Mouse (Mus musculus) frontal cortex, adult 2 months (tissue): ENCODE data around the gene Ythdf1. TPM values are rescaled to one million over a fixed set of nuclear protein-coding genes. Genes with fewer than 3 reads are reported as not detected.

Experiments
- DNase-seq, 2 experiments: peaks; one replicate each; pipeline ENCODE4 v3.0.0; 2022; ENCODE audit warnings: low spot score in 1 of 2; ENCODE audit errors: extremely low spot score in 1 of 2
- polyA plus RNA-seq: library from polyadenylated mRNA; depleted of rRNA; stranded (reverse); fragments of >200 nt; gene quantifications from 2 replicates; pipeline ENCODE4 v1.2.3, GENCODE M21; 2012; rRNA removed

Ythdf1 gene
- polyA plus RNA-seq, 1 experiment, result 45.7 TPM

- DNase-seq, result no peak
Measured at GRCm38 (mm10) chr2:180889271-180889920, 31.4 kb downstream of the Ythdf1 start.

GRCm38 (mm10) chr2:180885270-180885669 is 35.5 kb downstream of the Ythdf1 start:
- no peak for DNase-seq

- DNase-seq, result no peak
Measured at GRCm38 (mm10) chr2:180881281-180881680, 39.5 kb downstream of the Ythdf1 start.

- DNase-seq, result peak; percentile 76 to 82
Measured at GRCm38 (mm10) chr2:180879365-180880067, 41.2 kb downstream of the Ythdf1 start.

GRCm38 (mm10) chr2:180870006-180870405 is 50.7 kb downstream of the Ythdf1 start:
- DNase-seq, result no peak

- peak in 1 of 2 experiments; percentile 50 for DNase-seq
Measured at GRCm38 (mm10) chr2:180861561-180861960, 59.2 kb downstream of the Ythdf1 start.

GRCm38 (mm10) chr2:180857121-180857520 is 63.6 kb downstream of the Ythdf1 start:
- no peak for DNase-seq

- peak in 1 of 2 experiments; percentile 51 for DNase-seq
Measured at GRCm38 (mm10) chr2:180855005-180855544, 65.7 kb downstream of the Ythdf1 start.

Other genes starting within 250 kb of the Ythdf1 start
- 36.9 and 39.7 TPM in 2 replicates for gene Dido1, start 210.9 kb downstream of the Ythdf1 start, polyA plus RNA-seq
- 57.0 and 57.7 TPM in 2 replicates for gene Gid8, start 210.8 kb downstream of the Ythdf1 start, polyA plus RNA-seq
- gene Slc17a9, start 195.7 kb downstream of the Ythdf1 start, polyA plus RNA-seq, result 1.00 and 1.1 TPM in 2 replicates
- 0.04 and 0.08 TPM in 2 replicates for gene Bhlhe23, start 144.0 kb downstream of the Ythdf1 start, polyA plus RNA-seq
- gene Birc7, start 8.1 kb upstream of the Ythdf1 start, polyA plus RNA-seq, result 0.08 and 0.42 TPM in 2 replicates
- gene Nkain4, start 33.8 kb upstream of the Ythdf1 start, polyA plus RNA-seq, result 74.4 and 84.5 TPM in 2 replicates
- gene Arfgap1, start 46.3 kb upstream of the Ythdf1 start, polyA plus RNA-seq, result 127 and 143 TPM in 2 replicates
- 4.1 TPM in 2 replicates for gene Col20a1, start 65.6 kb upstream of the Ythdf1 start, polyA plus RNA-seq
- 12.3 and 13.7 TPM in 2 replicates for gene Chrna4, start 122.6 kb upstream of the Ythdf1 start, polyA plus RNA-seq
- gene Kcnq2, start 214.4 kb upstream of the Ythdf1 start, polyA plus RNA-seq, result 167 and 170 TPM in 2 replicates
- 939 and 990 TPM in 2 replicates for gene Eef1a2, start 236.1 kb upstream of the Ythdf1 start, polyA plus RNA-seq